Mouse (Mus musculus): ENCODE measurements around the gene Sbf2.

- TF ChIP-seq CTCF (IDR thresholded peaks at IDR 0.05; ENCODE audit: low read depth, low read length): no peak
- no peak for TF ChIP-seq POLR2A (IDR thresholded peaks at IDR 0.05; ENCODE audit: borderline replicate concordance, low read depth, low read length)
Measured at GRCm38 (mm10) chr7:110432301-110432700, 182.4 kb downstream of the Sbf2 start.
